Mouse (Mus musculus): ENCODE data around the gene Clspn.

The Clspn gene

DNA sequence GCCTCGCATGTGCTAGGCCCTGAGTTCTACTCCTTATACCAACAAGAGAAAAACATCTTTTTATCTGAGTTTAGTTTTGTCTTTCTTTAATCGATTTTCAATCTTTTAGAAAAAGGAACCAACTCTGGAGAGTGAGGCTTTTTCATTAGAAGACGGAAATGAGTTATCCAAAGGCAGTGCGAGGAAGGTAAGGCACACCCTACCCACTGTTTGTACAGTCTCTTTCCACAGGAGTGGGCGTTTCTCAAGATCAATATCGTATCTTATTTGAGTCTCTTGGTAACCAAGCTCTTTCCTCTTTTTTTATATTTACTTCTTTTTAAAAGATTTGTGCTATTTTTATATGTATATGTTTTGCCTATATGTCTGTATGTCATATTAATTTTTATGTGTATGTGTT, 7.1 kb downstream of the Clspn start:
- no peak for DNase-seq (ENCODE audit: low read depth, low spot score)

DNA sequence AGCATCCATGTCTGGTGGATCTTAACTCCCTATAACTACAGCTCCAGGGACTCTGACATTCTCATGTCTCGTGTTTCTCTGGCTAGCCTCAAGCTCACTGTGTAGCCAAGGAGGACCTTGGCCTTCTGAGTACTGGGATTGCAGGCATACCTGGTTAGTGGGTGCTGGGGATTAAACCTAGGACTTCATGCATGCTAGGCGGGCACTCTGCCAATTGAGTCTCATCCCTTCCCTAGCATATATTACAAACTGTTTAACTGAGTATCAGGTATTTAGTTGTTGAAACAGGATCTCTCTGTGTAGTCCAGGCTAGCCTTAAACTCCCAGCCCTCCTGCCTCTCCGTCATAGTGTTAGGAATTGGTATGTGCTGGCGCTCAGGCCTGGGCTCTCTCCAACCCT, 10.5 kb downstream of the Clspn start:
- no peak for DNase-seq (ENCODE audit: low read depth, low spot score)

DNA sequence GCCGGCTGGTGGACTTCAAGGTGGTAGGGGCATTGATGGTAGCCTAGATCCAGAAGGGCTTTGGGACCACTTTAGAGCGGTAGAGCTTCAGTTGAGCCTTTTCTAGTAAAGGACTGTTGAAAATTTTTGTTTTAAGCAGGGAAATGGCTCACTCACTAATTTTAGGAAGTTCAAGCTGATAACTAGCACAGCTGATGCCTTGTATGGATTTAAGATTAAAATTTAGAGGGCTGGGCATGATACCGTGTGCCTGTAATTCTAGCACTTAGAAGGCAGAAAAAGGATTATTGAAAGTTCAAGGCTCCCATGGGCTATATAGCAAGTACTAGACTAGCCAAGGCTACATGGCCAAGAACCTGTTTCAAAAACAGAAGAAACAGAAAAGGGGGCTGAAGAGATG, 13.0 kb downstream of the Clspn start:
- DNase-seq (ENCODE audit: low read depth, low spot score), result no peak

DNA sequence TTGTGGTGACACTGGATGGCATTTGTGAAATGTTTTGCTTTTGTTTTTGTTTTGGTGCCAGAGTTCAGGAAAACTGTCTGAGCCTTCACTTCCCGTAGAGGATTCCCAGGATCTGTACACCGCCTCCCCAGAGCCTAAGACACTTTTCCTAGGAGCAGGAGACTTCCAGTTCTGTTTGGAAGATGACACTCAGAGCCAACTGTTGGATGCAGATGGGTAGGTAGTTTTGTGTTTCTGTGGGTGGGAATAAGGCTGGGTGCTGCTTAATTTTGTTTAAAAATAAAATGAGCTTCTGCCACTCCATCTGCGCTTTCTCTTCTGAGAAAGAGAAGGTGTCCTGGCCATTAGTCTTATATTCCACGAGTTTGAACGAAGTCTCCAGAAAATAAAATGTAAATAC, 19.5 kb downstream of the Clspn start:
- DNase-seq (ENCODE audit: low read depth, low spot score), result no peak

DNA sequence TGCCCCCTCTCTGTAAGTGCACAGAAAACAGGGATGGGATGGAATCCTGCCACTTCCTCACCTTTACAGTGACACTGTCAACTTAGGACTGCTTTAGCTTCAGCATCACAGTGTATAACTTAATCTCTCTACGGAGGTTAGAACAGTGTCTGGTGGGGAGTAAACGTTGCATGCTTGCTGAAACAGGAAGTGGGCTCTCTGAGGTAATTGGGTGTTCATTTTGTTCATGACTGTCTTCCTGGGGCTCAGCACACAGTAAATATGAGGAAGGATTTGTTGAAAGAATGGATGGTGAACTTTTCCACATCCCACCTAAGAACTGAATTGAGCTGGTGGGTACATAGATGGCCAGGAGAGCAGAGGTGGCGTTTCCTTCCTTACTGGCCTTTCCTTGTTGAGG, 21.2 kb downstream of the Clspn start:
- DNase-seq (ENCODE audit: low read depth, low spot score), result no peak

DNA sequence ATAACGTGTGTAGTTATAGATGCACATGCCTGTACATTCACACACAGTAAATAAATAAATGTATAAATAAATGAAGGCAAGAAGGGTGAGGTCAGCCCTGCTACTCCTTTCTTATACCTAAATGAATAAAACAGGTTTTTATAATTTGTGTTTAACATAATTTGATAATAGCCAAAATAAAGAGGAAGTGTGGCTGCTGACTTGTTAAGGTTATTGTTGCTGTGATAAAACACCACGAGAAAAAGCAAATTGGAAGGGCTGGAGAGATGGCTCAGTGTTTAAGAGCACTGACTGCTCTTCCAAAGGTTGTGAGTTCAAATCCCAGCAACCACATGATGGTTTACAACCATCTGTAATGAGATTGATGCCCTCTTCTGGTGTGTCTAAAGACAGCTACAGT, 22.3 kb downstream of the Clspn start:
- DNase-seq (ENCODE audit: low read depth, low spot score), result no peak

DNA sequence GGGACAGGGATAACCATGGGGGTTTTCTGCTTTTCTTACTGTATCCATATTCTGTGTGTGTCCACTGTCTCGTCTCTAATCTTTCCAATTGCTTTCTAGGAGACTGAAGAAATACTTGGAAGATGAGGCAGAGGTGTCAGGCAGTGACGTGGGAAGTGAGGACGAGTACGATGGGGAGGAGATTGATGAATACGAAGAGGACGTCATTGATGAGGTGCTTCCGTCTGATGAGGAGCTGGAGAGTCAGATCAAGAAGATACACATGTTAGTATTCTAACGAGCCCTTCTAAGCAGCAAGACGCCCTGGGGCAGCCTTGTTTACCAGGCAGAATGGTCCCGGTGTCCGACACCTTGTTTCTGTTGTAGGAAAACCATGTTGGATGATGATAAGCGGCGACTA, 29.0 kb downstream of the Clspn start:
- no peak for DNase-seq (ENCODE audit: low read depth, low spot score)

DNA sequence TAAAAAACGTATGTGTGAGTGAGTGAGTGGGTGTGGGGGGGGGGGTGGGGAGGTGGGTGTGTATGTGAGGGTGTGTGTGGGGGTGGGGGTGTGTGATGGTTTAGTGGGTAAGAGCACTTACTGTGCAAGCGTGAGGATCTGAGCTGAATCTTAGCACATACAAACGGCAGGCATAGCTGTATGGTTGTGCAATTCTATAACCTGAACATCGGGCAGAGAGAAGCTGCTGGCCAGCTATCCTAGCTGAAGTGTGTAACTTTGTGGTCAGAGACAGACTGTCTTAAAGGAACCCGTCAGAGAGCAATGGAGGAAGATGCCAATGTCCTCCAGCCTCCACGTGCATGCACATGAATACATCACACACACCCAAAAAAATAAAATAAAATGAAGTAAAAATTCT, 35.3 kb downstream of the Clspn start:
- no peak for DNase-seq (ENCODE audit: low read depth, low spot score)

DNA sequence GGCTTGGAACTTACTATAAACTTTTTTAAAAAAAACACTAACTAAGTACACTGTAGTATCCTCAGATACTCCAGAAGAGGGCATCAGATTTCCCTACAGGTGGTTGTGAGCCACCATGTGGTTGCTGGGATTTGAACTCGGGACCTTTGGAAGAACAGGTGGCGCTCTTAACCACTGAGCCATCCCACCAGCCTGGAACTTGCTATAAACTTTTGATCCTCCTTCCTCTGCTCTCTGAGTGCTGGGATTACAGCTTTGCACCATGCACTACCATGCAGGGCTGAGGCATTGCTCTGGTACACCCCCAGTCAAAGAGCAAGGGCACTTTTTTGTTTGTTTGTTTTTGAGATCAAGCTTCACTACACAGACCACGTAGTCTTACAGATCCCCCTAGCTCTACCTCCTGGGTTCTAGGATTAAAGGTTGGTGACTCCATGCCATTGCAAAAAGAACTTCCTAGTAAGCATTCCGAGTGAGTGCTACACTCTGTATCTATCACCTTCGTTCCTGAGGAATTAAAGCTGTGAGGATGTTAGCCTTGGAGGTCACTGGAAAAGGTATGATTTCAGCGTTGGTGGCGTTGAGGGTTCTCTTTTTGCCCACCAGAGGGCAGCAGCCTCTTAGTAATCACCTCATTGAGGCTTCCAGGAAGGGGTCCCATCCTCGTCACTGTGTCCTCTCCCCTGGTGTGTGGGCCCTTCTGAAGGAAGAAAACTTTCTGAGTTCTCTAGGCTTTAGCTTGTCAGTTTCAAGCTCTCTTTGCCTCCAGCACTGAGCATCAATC, 43.4 kb downstream of the Clspn start:
- peak; percentile 54 for DNase-seq (ENCODE audit: low read depth, low spot score)

DNA sequence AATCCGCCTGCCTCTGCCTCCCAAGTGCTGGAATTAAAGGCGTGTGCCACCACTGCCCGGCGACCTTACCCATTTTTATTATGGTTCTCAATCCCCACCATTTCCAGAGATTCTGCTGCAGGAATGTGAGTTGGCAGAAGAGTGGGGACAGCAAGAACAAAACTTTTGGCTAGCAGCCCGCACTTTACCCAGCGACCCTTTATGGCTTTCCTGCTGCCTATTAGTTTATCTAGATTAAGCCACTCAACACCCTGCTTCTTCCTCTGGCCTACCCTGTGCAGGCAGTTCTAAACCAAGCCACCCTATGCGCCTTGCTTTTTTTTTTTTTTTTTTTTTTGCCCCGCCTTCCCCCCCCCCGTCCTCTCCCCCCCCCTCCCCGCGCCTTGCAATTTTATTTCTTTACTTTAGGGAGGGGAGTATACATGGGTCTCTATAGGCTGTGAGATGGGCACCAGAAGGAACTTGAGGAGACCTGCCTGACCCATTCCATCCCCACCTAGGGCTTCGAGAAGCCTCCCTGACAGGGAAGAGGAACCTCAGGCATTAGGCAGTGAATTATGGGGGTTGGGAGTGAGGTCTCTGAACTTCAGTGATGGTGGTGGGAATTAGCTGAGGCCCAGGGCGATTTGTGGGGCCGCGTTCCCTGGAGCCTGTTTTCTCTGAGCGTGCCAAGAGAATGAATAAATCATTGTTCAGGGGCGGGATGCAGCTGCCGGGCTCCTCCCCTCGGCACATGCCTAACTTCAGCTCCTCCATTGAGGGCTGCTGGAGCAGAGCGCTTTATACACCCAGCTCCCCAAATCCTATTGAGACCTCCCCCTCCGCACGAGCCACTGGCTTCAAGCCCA, 45.1 kb downstream of the Clspn start:
- no peak for DNase-seq (ENCODE audit: low read depth, low spot score)

DNA sequence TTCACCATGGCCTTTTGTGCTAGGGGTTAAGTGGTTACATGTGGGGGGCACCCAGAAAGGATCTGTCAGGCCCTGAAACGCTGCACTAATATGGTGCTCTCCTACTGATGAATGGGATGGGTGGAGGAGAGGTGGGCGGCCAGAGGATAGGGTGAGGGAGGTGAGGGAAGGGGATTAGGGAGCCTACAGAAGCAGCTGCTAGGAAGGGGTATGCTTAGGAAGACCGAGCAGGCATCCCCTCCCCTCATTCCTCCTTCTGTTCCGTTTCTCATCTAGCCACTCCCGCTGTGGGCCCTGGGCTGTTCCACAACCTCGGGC, 45.7 kb downstream of the Clspn start:
- no peak for DNase-seq (ENCODE audit: low read depth, low spot score)

DNA sequence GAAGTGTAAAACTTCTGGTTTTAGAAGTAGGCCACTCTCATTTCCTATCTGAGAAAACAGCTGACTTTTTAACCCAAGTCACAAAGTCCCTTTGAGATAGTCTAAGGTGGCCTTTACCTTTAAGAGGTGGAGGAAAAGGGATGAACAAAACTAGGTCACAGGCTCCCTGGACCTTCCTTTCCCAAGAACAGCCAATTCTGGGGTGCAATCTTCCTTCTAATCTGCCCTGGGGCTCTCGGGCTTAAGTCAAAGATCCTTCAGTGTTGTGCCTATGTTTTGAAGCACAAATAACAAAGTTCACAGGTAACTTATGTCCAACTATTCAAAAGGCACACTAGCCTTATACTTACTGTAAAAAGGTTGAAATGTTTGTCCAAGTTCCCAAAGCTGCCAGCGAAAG, 47.4 kb downstream of the Clspn start:
- no peak for DNase-seq (ENCODE audit: low read depth, low spot score)

DNA sequence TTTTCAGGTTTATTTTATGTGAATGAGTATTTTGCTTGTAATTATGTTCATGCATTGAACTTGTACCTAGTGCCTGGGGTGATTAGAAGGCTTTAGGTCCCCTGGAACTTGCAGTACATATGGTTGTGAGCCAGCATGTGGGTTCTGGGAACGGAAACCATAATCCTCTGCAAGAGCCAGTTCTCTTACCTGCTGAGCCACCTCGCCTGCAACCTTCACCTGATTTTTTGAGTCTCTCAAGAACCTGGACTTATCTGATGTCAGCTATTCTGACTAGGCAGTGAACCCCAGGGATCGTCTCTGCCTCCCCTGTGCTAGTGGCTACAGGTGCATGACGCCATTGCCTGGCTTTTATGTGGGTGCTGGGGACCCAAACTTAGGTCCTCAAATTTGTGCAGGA, 49.0 kb downstream of the Clspn start:
- DNase-seq (ENCODE audit: low read depth, low spot score), result no peak

DNA sequence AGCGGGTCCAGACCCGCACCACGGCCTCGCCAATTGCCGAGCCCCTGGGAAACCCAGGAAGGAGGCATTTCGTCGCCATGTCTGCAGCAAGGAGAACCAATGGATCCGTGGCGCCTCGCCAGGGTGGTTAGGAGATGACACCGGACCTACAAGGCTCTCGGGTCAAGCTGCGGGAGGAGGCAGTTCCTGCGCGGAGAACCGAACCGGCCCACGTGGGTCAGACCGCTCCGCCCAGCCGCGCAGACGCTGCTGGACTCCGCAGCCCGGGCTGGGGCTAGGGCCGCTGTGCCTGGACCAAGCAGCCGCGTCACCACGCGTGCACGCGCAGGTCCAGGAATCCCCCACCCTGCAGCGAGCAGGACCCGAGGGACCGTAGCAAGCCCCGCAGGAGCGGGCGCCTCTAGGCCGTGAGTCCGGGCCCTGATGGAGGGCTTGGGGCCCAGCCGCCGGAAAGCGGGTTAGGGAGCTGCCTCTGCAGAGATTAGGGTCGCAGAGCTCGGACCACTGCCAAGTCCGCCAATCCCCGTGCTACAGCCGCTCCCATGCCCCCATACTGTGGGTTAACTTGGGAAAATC, 53.0 kb downstream of the Clspn start, which contains the start of gene 5730409E04Rik:
TSS of gene 5730409E04Rik (plus strand) at position 213 of the 576 bp plus-strand sequence.
- peak; percentile 55 for DNase-seq (ENCODE audit: low read depth, low spot score)

DNA sequence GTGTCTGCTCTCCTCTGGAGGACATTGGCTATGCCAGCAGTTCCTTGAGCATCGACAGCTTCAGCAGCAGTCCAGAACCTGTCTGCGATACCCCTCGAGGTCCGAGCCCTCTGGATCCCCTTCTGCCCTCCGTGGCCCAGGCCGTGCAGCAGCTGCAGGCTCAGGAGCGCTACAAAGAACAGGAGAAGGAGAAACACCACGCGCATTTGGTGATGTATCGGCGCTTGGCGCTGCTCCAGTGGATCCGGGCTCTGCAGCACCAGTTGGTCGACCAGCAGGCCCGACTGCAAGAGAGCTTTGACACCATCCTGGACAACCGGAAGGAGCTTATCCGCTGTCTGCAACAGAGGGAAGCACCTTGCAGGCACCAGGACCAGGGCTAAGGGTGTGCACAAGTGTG, 55.3 kb downstream of the Clspn start:
- DNase-seq (ENCODE audit: low read depth, low spot score), result no peak

DNA sequence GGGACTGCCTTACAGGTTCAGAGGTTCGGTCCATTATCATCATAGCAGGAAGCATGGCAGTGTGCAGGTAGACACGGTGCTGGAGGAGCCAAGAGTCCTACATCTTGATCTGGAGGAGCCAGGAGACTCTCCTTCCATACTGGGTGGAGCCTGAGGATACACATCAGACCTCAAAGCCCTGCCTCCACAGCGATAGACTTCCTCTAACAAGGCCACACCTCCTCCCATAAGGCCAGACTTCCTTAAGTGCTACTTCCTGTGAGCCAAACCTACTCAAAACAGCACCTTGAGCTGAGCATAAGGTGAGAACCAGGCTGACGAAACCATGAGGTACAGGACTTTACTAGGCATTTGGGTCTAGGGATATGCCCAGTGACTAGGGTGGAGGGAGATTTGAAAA, 59.6 kb downstream of the Clspn start:
- no peak for DNase-seq (ENCODE audit: low read depth, low spot score)

DNA sequence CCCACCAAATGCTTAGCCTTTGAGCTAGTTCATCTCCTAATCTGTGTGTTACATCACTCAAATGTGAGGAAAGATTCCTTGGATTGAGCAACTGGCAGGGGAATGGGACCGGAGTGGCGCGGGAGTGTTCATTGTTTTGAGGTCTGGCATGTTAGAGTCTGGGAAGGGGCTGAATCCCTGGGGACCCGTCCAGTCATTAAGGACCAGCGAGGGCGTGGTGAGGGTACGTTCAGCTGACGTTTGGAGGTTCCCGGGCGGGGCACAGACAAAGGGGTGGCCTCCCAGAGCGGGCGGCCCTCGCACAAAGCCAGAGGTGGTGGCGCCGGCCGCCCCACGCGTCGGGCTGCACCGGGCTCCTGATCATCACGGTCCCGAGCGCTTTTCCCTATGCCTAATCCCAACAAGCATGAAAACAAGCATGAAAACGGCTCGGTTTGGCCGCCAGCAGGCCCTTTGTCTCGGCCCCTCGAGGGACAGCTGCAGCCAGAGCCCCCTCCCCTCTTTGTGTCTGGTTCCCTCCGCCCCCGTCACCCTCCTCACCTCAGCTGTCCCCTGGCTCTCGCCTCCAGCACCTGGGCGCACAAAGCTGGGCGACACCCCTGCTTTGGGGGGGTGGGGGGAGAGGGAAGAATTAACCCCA, 63.1 kb downstream of the Clspn start:
- no peak for DNase-seq (ENCODE audit: low read depth, low spot score)

DNA sequence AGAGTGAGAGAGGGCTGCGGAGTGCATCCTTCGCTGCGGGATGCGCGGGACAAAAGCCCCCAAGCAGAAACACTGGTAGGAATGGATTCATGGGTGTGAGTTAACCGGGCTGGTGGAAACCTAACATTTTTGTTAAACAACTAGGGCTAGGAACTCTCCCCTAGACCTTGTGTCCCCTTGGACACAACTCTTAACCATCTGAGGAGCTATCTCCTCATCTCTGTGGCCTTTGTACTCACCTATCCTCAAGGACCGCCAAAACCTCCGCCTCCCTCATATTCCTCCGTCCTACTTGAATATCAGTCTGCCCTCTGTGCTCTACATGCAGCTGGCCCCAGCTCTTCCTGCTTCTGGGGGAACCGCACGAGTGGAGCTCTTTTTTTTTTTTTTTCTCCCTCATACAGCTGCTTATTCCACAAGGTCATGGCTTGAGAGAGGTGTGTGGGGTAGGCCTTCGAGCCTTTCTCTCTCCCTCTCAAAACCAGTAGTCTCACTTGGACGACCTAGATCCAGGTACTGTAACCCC, 63.7 kb downstream of the Clspn start:
- DNase-seq (ENCODE audit: low read depth, low spot score), result no peak

DNA sequence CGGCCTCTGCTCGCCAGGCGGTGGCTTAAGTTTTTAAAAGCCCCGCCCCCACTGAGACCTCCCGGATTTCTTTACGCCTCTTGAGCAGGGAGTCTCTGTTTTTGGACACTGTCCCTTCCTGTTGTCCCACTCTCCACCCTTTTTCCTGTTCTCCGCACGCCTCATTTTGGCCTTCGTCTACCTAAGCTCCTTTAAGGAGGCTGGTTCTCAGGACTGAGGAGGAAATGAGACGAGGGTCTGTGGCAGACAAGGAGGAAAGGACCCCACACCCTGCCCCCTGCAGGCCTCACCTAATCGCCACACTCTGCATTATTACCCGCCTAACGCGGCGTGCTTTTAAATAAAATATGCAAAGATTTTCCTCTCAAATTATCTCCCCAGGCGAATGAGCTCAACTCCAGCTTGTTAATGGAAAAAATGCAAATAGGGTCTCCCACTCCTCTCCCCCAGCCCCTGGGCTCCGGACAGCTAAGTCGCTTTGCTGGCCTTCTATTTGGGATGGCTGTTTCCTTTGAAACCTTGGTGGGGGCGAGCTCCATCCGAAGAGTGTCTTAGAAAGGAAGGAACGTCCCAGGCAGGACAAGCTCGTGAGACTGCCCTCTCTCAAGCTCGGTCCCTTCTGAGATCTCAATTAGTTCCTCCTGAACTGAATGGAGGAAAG, 70.4 kb downstream of the Clspn start:
- DNase-seq (ENCODE audit: low read depth, low spot score), result no peak

DNA sequence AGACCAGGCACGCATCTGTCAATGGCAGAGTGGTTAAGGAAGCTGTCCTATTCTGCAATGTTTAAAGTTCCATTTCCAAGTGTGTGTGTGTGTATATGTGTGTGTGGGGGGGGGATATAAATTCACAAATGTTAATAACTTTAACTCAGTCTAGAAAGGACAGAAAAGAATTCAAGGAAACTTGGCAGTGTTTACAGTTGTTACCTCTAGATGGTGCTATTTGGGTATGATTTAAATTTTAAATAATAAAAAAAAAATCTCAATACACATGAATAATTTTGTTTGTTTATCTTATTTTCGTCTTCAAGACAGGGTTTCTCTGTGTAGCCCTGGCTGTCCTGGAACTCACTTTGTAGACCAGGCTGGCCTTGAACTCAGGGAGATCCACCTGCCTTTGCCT, 75.2 kb downstream of the Clspn start:
- DNase-seq (ENCODE audit: low read depth, low spot score), result no peak

DNA sequence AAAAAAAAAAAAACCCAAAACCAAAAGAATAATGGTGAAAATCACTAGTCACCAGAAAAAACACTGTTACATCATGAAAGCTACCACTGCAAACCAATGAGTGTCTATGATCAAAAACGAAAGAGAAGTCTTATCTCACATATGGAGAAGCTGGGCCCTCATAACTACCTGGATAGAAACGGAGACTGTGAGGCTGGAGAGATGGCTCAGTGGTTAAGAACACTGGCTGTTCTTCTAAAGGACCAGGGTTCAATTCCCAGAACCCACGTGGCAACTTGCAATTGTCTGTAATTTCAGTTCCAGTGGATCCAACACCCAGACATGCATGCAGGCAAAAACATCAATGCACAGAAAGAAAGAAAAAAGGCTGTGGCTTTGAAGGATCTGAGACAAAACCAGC, 75.9 kb downstream of the Clspn start:
- no peak for DNase-seq (ENCODE audit: low read depth, low spot score)

DNA sequence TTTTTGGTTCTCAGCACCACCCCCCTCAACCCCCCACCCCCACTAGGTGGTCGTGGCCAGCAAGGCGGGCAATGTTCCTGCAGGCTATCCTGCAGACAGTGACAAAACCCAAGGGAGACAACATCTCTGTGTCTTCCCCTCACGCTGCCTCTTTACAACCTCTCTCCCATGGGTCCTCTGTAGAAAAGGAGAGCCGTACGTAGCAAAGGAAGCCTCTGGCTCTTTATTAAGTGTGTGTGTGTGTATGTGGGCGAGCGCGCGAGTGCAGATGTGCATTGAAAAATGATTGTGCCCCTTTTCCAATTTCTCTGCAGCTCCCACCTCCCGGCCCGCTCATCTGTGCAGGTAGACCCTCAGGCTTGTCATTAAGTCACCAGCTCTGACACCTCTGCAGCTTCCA, 79.6 kb downstream of the Clspn start:
- no peak for DNase-seq (ENCODE audit: low read depth, low spot score)

Measured in retina, postnatal 7 days (tissue).